Mouse (Mus musculus): ENCODE data around the gene Gpm6b. TPM values are rescaled to one million over a fixed set of nuclear protein-coding genes. Genes with fewer than 3 reads are reported as not detected.
A peak's percentile ranks its signal among the peaks of the same experiment; 100 is the strongest.

The Gpm6b gene
- polyA plus RNA-seq, 2 experiments from 2014 or later = 23.7 to 23.9 TPM

- peak; percentile 42 for ATAC-seq
These were observed 68.9 kb downstream of the Gpm6b start for GRCm38 (mm10) chrX:166307437-166308222.

- ATAC-seq = no peak
These were observed 70.1 kb downstream of the Gpm6b start for GRCm38 (mm10) chrX:166308798-166309197.

- no peak for ATAC-seq
These were observed 76.5 kb downstream of the Gpm6b start for GRCm38 (mm10) chrX:166315251-166315650.

- ATAC-seq = peak; percentile 93
These were observed 78.1 kb downstream of the Gpm6b start for GRCm38 (mm10) chrX:166316552-166317375.

- no peak for ATAC-seq
These were observed 78.6 kb downstream of the Gpm6b start for GRCm38 (mm10) chrX:166317376-166317679.

- no peak for ATAC-seq
These were observed 84.5 kb downstream of the Gpm6b start for GRCm38 (mm10) chrX:166323226-166323625.

- ATAC-seq = no peak
These were observed 88.9 kb downstream of the Gpm6b start for GRCm38 (mm10) chrX:166327621-166328020.

GRCm38 (mm10) chrX:166328219-166328901, 89.6 kb downstream of the Gpm6b start:
- ATAC-seq = no peak

- ATAC-seq = peak; percentile 73
These were observed 90.3 kb downstream of the Gpm6b start for GRCm38 (mm10) chrX:166328904-166329451.

- ATAC-seq = peak; percentile 72
These were observed 95.9 kb downstream of the Gpm6b start for GRCm38 (mm10) chrX:166334516-166335136.

- ATAC-seq = no peak
These were observed 99.6 kb downstream of the Gpm6b start for GRCm38 (mm10) chrX:166338353-166338752.

GRCm38 (mm10) chrX:166338784-166339520, 100.2 kb downstream of the Gpm6b start:
- ATAC-seq = no peak

- ATAC-seq = no peak
These were observed 101.2 kb downstream of the Gpm6b start for GRCm38 (mm10) chrX:166339911-166340310.

- no peak for ATAC-seq
These were observed 103.1 kb downstream of the Gpm6b start for GRCm38 (mm10) chrX:166341795-166342194.

- ATAC-seq = no peak
These were observed 105.7 kb downstream of the Gpm6b start for GRCm38 (mm10) chrX:166344228-166345015.

- ATAC-seq = no peak
These were observed 109.4 kb downstream of the Gpm6b start for GRCm38 (mm10) chrX:166348086-166348485.

GRCm38 (mm10) chrX:166348634-166349033, 109.9 kb downstream of the Gpm6b start:
- no peak for ATAC-seq

- peak; percentile 78 for ATAC-seq
These were observed 113.1 kb downstream of the Gpm6b start for GRCm38 (mm10) chrX:166351790-166352189.

GRCm38 (mm10) chrX:166353412-166353811, 114.7 kb downstream of the Gpm6b start:
- ATAC-seq = no peak

GRCm38 (mm10) chrX:166354913-166355312, 116.2 kb downstream of the Gpm6b start:
- no peak for ATAC-seq

- ATAC-seq = no peak
These were observed 117.6 kb downstream of the Gpm6b start for GRCm38 (mm10) chrX:166356276-166356675.
